Mouse (Mus musculus) E14TG2a.4 (cell line): ENCODE measurements at regions not wholly inside any gene's neighbourhood (a gene's known extent, or its start where the extent isn't known, plus 50 kb on each side); places are given as distances from the start of the nearest gene placed in this dataset.

Experiments used
- H3K27me3 ChIP-seq: 2 replicates; pipeline ENCODE4 v1.6.1; 2014; ENCODE audit warnings: low read length, control low read depth; ENCODE audit not compliant: insufficient read depth
- H3K36me3 ChIP-seq: 2 replicates; pipeline ENCODE4 v1.6.1; 2014; ENCODE audit warnings: low read length, control low read depth; ENCODE audit not compliant: insufficient read depth
- H3K4me1 ChIP-seq: replicated peaks from 2 replicates; pipeline ENCODE4 v1.6.1; 2014; ENCODE audit warnings: low read depth, low read length, control low read depth
- H3K4me3 ChIP-seq: replicated peaks from 2 replicates; pipeline ENCODE4 v1.5.1; 2014; ENCODE audit warnings: mild to moderate bottlenecking, low read length
- H3K9me3 ChIP-seq: 2 replicates; pipeline ENCODE4 v1.6.1; 2014; ENCODE audit warnings: low read length, control low read depth
- CTCF ChIP-seq: conservative IDR thresholded peaks from 2 replicates; pipeline ENCODE4 v1.5.1; 2014; ENCODE audit warnings: low read length
- NANOG ChIP-seq: IDR thresholded peaks from 2 replicates; pipeline ENCODE4 v1.6.1; 2014; ENCODE audit warnings: borderline replicate concordance, low read length, mixed read lengths
- POU5F1 ChIP-seq: IDR thresholded peaks from 2 replicates; pipeline ENCODE4 v1.6.1; 2014; ENCODE audit warnings: low read length, borderline replicate concordance

GRCm38 (mm10) chr8:87105106-87105505 lies 220.0 kb upstream of the N4bp1 start:
- H3K36me3 ChIP-seq = no peaks in the 10 kb centered on the region
- no peak overlapping the region for H3K4me3 ChIP-seq
- H3K4me1 ChIP-seq = no peaks in the 10 kb centered on the region
- no peaks in the 10 kb centered on the region for H3K9me3 ChIP-seq
- TF ChIP-seq POU5F1 (no peak), CTCF (no peak), NANOG (no peak)
- H3K27me3 ChIP-seq = no peaks in the 10 kb centered on the region

- TF ChIP-seq POU5F1 (no peak), CTCF (no peak), NANOG (no peak)
Measured at GRCm38 (mm10) chr8:87095211-87095610, 210.2 kb upstream of the N4bp1 start.

DNA sequence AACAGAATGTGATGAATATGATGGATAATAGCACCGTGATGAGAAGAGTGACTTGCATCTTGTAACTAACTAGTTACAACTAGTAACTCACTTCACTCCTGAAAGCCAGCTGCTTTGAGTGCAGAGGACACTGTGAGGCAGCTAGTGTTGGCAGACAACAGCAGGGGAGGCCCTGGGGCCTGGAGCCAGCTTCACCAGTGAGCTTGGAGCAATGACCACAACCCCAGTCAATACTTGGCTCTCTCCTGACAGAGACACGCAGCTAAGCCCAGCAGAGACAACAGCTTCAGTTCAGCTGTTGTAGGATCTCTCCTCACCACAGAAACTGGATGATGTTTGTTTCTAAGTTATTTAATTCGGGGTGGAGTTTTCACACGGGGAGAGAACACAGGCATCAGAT lies 209.6 kb upstream of the N4bp1 start:
- Histone ChIP-seq H3K36me3 (no peaks in the 10 kb centered on the region), H3K27me3 (no peaks in the 10 kb centered on the region), H3K9me3 (no peaks in the 10 kb centered on the region), H3K4me1 (no peaks in the 10 kb centered on the region), H3K4me3 (no peak overlapping the region)
- TF ChIP-seq POU5F1 (no peak), NANOG (no peak), CTCF (no peak)

More at GRCm38 (mm10) chr8:87095211-87095610, 210.2 kb upstream of the N4bp1 start:
- Histone ChIP-seq H3K4me1 (no peaks in the 10 kb centered on the region), H3K4me3 (no peak overlapping the region), H3K9me3 (no peaks in the 10 kb centered on the region), H3K36me3 (no peaks in the 10 kb centered on the region), H3K27me3 (no peaks in the 10 kb centered on the region)

DNA sequence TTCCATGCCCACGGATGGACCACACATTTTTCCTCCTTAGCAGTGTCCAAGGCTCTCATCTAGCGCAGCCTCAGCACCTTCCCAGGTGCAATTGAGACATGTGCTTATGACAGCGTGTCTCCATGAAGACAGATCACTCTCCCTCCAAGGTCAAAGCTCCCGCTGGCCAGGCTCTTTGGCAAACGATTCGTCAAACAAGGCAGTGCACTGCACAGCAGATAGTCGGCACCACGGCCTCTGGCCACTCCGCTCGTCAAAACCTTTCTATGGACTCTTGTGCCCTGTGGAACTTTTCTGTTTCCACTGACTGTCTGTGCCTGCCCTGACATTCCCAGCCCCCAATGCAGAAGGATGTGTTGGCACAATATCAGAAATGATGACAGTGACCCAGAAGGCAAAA lies 208.7 kb upstream of the N4bp1 start:
- H3K9me3 ChIP-seq = no peaks in the 10 kb centered on the region
- TF ChIP-seq NANOG (no peak), POU5F1 (no peak), CTCF (no peak)
- no peaks in the 10 kb centered on the region for H3K36me3 ChIP-seq
- no peaks in the 10 kb centered on the region for H3K27me3 ChIP-seq
- no peak overlapping the region for H3K4me3 ChIP-seq
- H3K4me1 ChIP-seq = no peaks in the 10 kb centered on the region

DNA sequence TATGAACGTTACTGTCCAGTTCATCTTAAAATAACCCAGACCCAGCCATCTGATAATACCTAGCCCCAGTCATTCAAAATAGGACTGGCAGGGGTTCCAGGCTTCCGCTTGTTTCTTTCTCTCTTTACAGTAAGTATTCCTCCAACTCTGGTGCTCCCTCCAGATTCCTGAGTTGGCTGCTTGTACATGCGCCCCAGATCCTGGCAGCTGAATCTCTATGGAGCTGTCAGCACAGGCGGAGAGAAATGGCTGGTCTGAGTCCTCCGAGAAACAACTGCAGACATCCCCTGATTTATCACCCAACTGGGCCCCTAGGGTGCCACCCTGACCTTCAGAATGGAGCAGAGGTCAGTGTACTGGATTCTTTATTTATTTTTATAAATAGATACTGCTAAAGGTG lies 208.0 kb upstream of the N4bp1 start:
- H3K4me3 ChIP-seq = no peak overlapping the region
- TF ChIP-seq POU5F1 (no peak), CTCF (no peak), NANOG (no peak)

GRCm38 (mm10) chr8:87087451-87088095 lies 202.5 kb upstream of the N4bp1 start:
- no peak overlapping the region for H3K4me3 ChIP-seq
- H3K36me3 ChIP-seq = no peaks in the 10 kb centered on the region
- H3K4me1 ChIP-seq = no peaks in the 10 kb centered on the region
- TF ChIP-seq POU5F1 (no peak), NANOG (no peak), CTCF (no peak)
- no peaks in the 10 kb centered on the region for H3K9me3 ChIP-seq
- 0 out of 2 replicates have a peak, but pooled peaks cover 4% of the 10 kb centered on the region for H3K27me3 ChIP-seq

More for the DNA sequence above, 208.0 kb upstream of the N4bp1 start:
- Histone ChIP-seq H3K36me3 (no peaks in the 10 kb centered on the region), H3K4me1 (no peaks in the 10 kb centered on the region), H3K9me3 (no peaks in the 10 kb centered on the region), H3K27me3 (no peaks in the 10 kb centered on the region)

GRCm38 (mm10) chr8:87078260-87078659 lies 193.2 kb upstream of the N4bp1 start:
- Histone ChIP-seq H3K36me3 (no peaks in the 10 kb centered on the region), H3K4me3 (no peak overlapping the region), H3K4me1 (no peaks in the 10 kb centered on the region), H3K9me3 (no peaks in the 10 kb centered on the region), H3K27me3 (no peaks in the 10 kb centered on the region)
- TF ChIP-seq POU5F1 (no peak), NANOG (no peak), CTCF (no peak)

DNA sequence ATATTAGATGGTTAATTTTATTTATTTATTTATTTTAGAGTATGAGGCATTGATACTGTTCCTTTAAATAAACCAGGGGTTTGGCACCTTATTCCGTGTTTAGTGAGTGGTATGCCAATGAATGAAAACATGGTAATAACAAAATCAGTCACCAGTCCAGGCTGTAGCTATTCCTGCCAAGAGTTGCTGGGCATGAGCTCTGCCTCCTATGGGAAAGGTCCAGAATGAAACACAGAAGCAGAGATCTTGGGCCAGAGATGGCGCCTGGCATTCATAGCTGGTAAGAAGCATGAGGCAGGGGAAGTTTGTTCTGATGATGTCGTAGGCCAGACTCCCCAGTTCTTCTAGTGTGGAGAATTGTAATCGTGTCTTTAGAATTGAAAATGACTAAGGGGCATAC lies 190.9 kb upstream of the N4bp1 start:
- no peak for TF ChIP-seq POU5F1
- no peak for TF ChIP-seq NANOG
- TF ChIP-seq CTCF = no peak
- no peaks in the 10 kb centered on the region for H3K27me3 ChIP-seq
- no peaks in the 10 kb centered on the region for H3K36me3 ChIP-seq
- no peaks in the 10 kb centered on the region for H3K9me3 ChIP-seq
- H3K4me1 ChIP-seq = no peaks in the 10 kb centered on the region
- no peak overlapping the region for H3K4me3 ChIP-seq

DNA sequence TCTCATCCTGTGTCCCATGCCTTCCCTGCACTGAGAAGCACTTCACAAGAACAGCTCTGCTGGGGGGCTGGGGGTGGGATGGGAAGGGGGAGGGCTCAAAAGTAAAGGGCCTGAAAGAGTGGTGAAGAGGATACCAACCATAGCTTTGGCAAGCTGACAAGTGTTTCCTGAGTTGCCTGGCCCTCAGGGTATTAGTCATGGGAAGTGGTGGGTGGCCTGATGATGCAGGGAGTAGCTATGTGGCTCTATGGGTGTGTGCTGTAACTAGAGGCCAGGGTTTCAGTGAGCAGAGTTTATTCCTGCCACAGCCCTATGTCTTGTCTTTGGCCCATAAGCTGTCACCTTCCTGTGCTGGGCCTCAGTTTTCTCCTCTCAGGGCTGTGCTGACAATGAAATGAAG lies 186.2 kb upstream of the N4bp1 start:
- Histone ChIP-seq H3K4me3 (no peak overlapping the region), H3K9me3 (peaks cover 8% of the 10 kb centered on the region; the same call in 1 of the 2 replicates), H3K27me3 (0 out of 2 replicates have a peak, but pooled peaks cover 3% of the 10 kb centered on the region), H3K36me3 (no peaks in the 10 kb centered on the region), H3K4me1 (no peaks in the 10 kb centered on the region)
- TF ChIP-seq CTCF (no peak), NANOG (no peak), POU5F1 (no peak)
